19 mouse cellular contexts compared by ENCODE assay signal in the genomic region with DNA sequence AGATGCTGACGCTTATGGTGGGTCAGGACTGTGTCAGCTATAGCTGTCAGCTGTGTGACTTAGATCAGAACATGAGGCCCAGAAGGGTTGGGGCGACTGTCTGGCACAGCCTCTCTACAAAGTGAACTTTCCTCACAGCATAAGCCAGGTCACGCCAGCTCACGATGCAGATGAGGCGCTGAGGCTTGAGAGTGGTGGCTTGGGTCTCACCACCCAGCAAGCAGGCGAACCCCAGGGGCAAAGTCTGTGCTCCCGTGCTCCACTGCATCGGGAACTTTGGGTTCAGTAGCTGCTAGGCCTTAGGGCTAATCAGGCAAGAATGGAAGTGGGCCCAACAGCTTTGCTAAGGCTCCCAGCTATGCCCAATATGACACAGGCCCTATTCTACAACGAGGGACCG. TPM values are rescaled to one million over a fixed set of nuclear protein-coding genes. Genes with fewer than 3 reads are reported as not detected.
A peak's percentile ranks its signal among the peaks of the same experiment; 100 is the strongest.
DNase-seq lines count a peak whose midpoint lies in the region; ATAC-seq lines count a peak whose summit lies in the region.
"Had no signal": no experiment of that assay in that cellular context is flagged by ENCODE, and none has a peak within 500 bp of the region (broad histone marks: within the 10 kb centered on the region; RNA-seq: fewer than 3 reads in every experiment).

No protein-coding gene starts in this region.

- intact Hi-C loops in heart, postnatal 10 days (cut with DNase I) = no loop called here

- H3K36me3 ChIP-seq in heart, embryonic 14.5 days (ENCODE audit: control insufficient read depth, insufficient read depth, low read length) = peaks cover 46% of the 10 kb centered on the region; the same call in 1 of the 2 replicates
- H3K36me3 ChIP-seq in kidney, embryonic 15.5 days = peaks cover 34% of the 10 kb centered on the region
- peaks cover 44% of the 10 kb centered on the region for H3K36me3 ChIP-seq in limb, embryonic 13.5 days
- 0 out of 2 replicates have a peak, but pooled peaks cover 4% of the 10 kb centered on the region for H3K36me3 ChIP-seq in limb, embryonic 10.5 days
- H3K36me3 ChIP-seq: intestine, embryonic 15.5 days had no signal

- WGBS in heart, embryonic 14.5 days = 68% methylated on average over 10 of the region's 10 CpGs
- WGBS in kidney, embryonic 15.5 days = 87% methylated on average over 10 of the region's 10 CpGs
- 86% methylated on average over 10 of the region's 10 CpGs for WGBS in limb, embryonic 13.5 days
- 93% methylated on average over 10 of the region's 10 CpGs for WGBS in limb, embryonic 10.5 days

- H3K4me3 ChIP-seq in heart, embryonic 14.5 days (ENCODE audit: control insufficient read depth in 1 of 2, insufficient read depth in 1 of 2, low read depth in 1 of 2, low read length in 2 of 2) = no peak overlapping the region
- no peak overlapping the region for H3K4me3 ChIP-seq in kidney, embryonic 15.5 days (replicated peaks)
- no peak overlapping the region for H3K4me3 ChIP-seq in limb, embryonic 13.5 days
- no peak overlapping the region for H3K4me3 ChIP-seq in limb, embryonic 10.5 days
- H3K4me3 ChIP-seq: embryonic facial prominence, embryonic 10.5 days; forebrain, embryonic 13.5 days; gastrocnemius, adult 2 months; hindbrain, embryonic 10.5 days; intestine, embryonic 15.5 days had no signal

- peaks cover 9 to 15% of the 10 kb centered on the region in 2 experiments; a peak in 3 of 4 replicates for H3K4me1 ChIP-seq in heart, embryonic 14.5 days (ENCODE audit: control insufficient read depth in 2 of 2, insufficient read depth in 2 of 2, low read length in 2 of 2)
- H3K4me1 ChIP-seq in kidney, embryonic 15.5 days = peaks cover 10% of the 10 kb centered on the region
- H3K4me1 ChIP-seq in limb, embryonic 13.5 days = peaks cover 7% of the 10 kb centered on the region; the same call in 1 of the 2 replicates
- peaks cover 13% of the 10 kb centered on the region for H3K4me1 ChIP-seq in limb, embryonic 10.5 days

- H3K9me3 ChIP-seq in heart, embryonic 14.5 days (ENCODE audit: control insufficient read depth, low read length) = no peaks in the 10 kb centered on the region
- no peaks in the 10 kb centered on the region for H3K9me3 ChIP-seq in kidney, embryonic 15.5 days (replicated peaks)
- H3K9me3 ChIP-seq in limb, embryonic 13.5 days = no peaks in the 10 kb centered on the region
- no peaks in the 10 kb centered on the region for H3K9me3 ChIP-seq in limb, embryonic 10.5 days (replicated peaks)
- H3K9me3 ChIP-seq: embryonic facial prominence, embryonic 10.5 days; forebrain, embryonic 13.5 days; G1E; hindbrain, embryonic 10.5 days; intestine, embryonic 15.5 days had no signal

- H3K9ac ChIP-seq in heart, embryonic 14.5 days (ENCODE audit: low read length) = peak overlapping the region; percentile 30; the same call in 1 of the 2 replicates
- H3K9ac ChIP-seq in kidney, embryonic 15.5 days = no peak overlapping the region
- H3K9ac ChIP-seq in limb, embryonic 13.5 days = 0 out of 2 replicates have a peak overlapping the region, but pooled peaks have one; percentile 13
- H3K9ac ChIP-seq: forebrain, embryonic 13.5 days; forebrain, postnatal 0 days; hindbrain, embryonic 14.5 days; intestine, embryonic 15.5 days had no signal

- no peak for DNase-seq in heart, postnatal 10 days
- DNase-seq in kidney, adult 18-20 months = peak; percentile 22
- no peak for DNase-seq in limb, embryonic 10.5 days (ENCODE audit: low spot score)
- DNase-seq: adrenal gland, adult 8-10 months; adrenal gland, postnatal 36 days; cerebellum, adult 2 months; cerebellum, postnatal 10 days; forebrain, postnatal 0 days; gastrocnemius, adult 2 months; gastrocnemius, postnatal 25 days had no signal

- ATAC-seq in heart, embryonic 14.5 days (ENCODE audit: insufficient number of reproducible peaks, insufficient read depth, low FRiP score, low read depth) = no peak; the same call in 1 of the 2 replicates
- no peak for ATAC-seq in kidney, embryonic 15.5 days (replicated peaks; ENCODE audit: low FRiP score)
- no peak for ATAC-seq in limb, embryonic 13.5 days (ENCODE audit: low FRiP score, low read depth)
- ATAC-seq: forebrain, embryonic 13.5 days; forebrain, postnatal 0 days; intestine, embryonic 15.5 days had no signal

- H3K4me2 ChIP-seq in heart, embryonic 14.5 days (ENCODE audit: low read length) = no peak overlapping the region
- no peak overlapping the region for H3K4me2 ChIP-seq in kidney, embryonic 15.5 days
- no peak overlapping the region for H3K4me2 ChIP-seq in limb, embryonic 13.5 days (replicated peaks)
- H3K4me2 ChIP-seq: forebrain, embryonic 13.5 days; hindbrain, embryonic 14.5 days; intestine, embryonic 15.5 days had no signal

- no peaks in the 10 kb centered on the region for H3K27me3 ChIP-seq in heart, embryonic 14.5 days (ENCODE audit: control insufficient read depth, insufficient read depth, low read length)
- no peaks in the 10 kb centered on the region for H3K27me3 ChIP-seq in kidney, embryonic 15.5 days
- no peaks in the 10 kb centered on the region for H3K27me3 ChIP-seq in limb, embryonic 13.5 days
- no peaks in the 10 kb centered on the region for H3K27me3 ChIP-seq in limb, embryonic 10.5 days (ENCODE audit: low read depth, poor library complexity, severe bottlenecking)
- H3K27me3 ChIP-seq: forebrain, embryonic 13.5 days; intestine, embryonic 15.5 days had no signal

- peak overlapping the region in 1 of 2 experiments; percentile 41; a peak in 1 of 4 replicates for H3K27ac ChIP-seq in heart, embryonic 14.5 days (replicated peaks in 1 of 2; ENCODE audit: control insufficient read depth in 1 of 2, insufficient read depth in 1 of 2, low read depth in 2 of 2, low read length in 2 of 2)
- no peak overlapping the region for H3K27ac ChIP-seq in kidney, embryonic 15.5 days
- H3K27ac ChIP-seq in limb, embryonic 13.5 days = no peak overlapping the region
- no peak overlapping the region for H3K27ac ChIP-seq in limb, embryonic 10.5 days
- H3K27ac ChIP-seq: embryonic facial prominence, embryonic 10.5 days; forebrain, embryonic 13.5 days; gastrocnemius, adult 2 months; hindbrain, embryonic 10.5 days; hindbrain, embryonic 14.5 days; intestine, embryonic 15.5 days had no signal

RNA-seq across cellular contexts. Expression of a gene that starts 10.8 kb away (rescaled TPM):
- polyA plus RNA-seq in heart, embryonic 14.5 days (2014; fragmentation: Nextera tagmentation; extraction: Ambion mirVana) = 88.3 and 89.7 TPM in 2 replicates
- 100 to 1,000 TPM; 129 to 136 TPM for total RNA-seq in heart, postnatal 10 days (2021)
- polyA plus RNA-seq in kidney, embryonic 15.5 days (2015; fragmentation: Nextera tagmentation; extraction: Ambion mirVana) = 11.6 and 12.4 TPM in 2 replicates
- 12.8 and 14.7 TPM in 2 replicates for polyA plus RNA-seq in limb, embryonic 13.5 days (2015; fragmentation: Nextera tagmentation; extraction: Ambion mirVana)
- polyA plus RNA-seq in limb, embryonic 10.5 days (2016; fragmentation: Nextera tagmentation; extraction: Ambion mirVana) = 1.9 and 3.0 TPM in 2 replicates
- total RNA-seq: G1E had no signal

RNA-seq across cellular contexts. Expression of a gene that starts 20.4 kb away (rescaled TPM):
- polyA plus RNA-seq in heart, embryonic 14.5 days (2014; fragmentation: Nextera tagmentation; extraction: Ambion mirVana) = 2.9 and 3.6 TPM in 2 replicates
- total RNA-seq in heart, postnatal 10 days (2021) = 10 to 100 TPM; 18.4 to 23.3 TPM
- polyA plus RNA-seq in kidney, embryonic 15.5 days (2015; fragmentation: Nextera tagmentation; extraction: Ambion mirVana) = 3.8 and 4.8 TPM in 2 replicates
- polyA plus RNA-seq in limb, embryonic 13.5 days (2015; fragmentation: Nextera tagmentation; extraction: Ambion mirVana) = 4.2 and 5.5 TPM in 2 replicates
- 1.3 and 1.6 TPM in 2 replicates for polyA plus RNA-seq in limb, embryonic 10.5 days (2016; fragmentation: Nextera tagmentation; extraction: Ambion mirVana)

RNA-seq across cellular contexts. Expression of a gene that starts 35.4 kb away (rescaled TPM):
- polyA plus RNA-seq in heart, embryonic 14.5 days (2014; fragmentation: Nextera tagmentation; extraction: Ambion mirVana) = 136 and 153 TPM in 2 replicates
- 10 to 100 TPM; 26.4 to 31.4 TPM for total RNA-seq in heart, postnatal 10 days (2021)
- polyA plus RNA-seq in kidney, embryonic 15.5 days (2015; fragmentation: Nextera tagmentation; extraction: Ambion mirVana) = 255 and 266 TPM in 2 replicates
- polyA plus RNA-seq in limb, embryonic 13.5 days (2015; fragmentation: Nextera tagmentation; extraction: Ambion mirVana) = 246 and 251 TPM in 2 replicates
- 359 and 361 TPM in 2 replicates for polyA plus RNA-seq in limb, embryonic 10.5 days (2016; fragmentation: Nextera tagmentation; extraction: Ambion mirVana)
